Mouse (Mus musculus): ENCODE results near the gene Pmm2. TPM values are rescaled to one million over a fixed set of nuclear protein-coding genes. Genes with fewer than 3 reads are reported as not detected.
A peak's percentile ranks its signal among the peaks of the same experiment; 100 is the strongest.

Gene Pmm2
- total RNA-seq, 2 experiments from 2014 or later, result 32.7 to 36.3 TPM

DNA sequence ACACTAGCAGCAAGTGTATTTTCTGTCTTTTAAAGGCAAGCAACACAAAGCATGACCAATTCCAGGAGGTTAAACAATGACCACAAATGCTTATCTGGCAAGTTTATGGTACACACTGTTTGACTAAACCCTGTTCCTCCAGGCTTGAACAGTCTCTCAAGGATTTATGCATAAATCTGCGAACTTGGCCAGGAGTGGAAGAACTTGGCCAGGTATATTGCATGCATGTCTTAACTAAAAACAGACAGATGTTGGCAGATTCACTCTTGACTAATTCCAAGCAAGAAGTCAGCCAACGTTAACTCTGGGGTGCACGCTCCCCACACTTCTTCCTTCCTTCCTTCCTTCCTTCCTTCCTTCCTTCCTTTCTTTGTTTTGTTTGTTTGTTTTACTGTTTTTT is 42.3 kb downstream of the Pmm2 start:
- DNase-seq, result no peak

DNA sequence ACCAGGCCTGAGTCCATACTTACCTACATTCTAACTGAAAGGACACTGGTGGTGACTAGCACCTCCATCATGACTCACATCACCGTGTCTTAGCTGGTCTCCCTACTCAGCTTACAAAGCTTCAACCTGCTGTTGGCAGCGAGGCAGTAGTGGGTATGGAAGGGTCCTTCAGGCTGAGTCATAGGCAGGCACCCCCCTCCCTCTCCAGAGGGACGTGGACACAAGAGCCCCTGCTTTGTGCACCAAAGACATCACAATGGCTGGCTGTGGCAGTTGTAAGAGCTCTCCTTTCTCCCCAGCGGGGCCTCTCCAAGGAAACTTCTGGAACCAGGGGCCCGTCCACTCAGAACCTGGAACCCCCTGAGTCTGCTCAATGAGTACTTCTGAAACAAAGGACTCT is 43.0 kb downstream of the Pmm2 start, which contains the start of gene Gm5767:
Gene Gm5767, plus strand, starts transcription at position 301 of the 400 bp plus-strand sequence.
- no peak for DNase-seq

DNA sequence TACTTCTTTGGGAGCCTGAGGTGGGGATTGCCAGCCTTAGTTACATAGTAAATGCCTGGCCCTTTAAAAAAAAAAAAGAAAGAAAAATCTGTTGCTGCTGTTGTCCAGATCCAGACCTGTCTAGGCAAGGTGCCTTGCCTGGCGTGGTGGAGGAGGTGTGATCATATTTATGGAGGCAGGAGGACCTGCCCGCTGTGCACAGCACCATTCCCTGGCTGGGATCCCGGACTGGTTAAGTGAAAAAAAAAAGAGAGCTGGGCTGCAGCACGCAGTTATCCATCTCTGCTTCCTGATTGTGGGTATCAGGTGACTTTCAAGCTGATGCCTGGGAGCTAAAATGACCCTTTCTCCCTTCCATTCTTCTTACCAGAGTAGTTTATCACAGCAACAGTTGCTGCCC is 47.6 kb downstream of the Pmm2 start:
- no peak for DNase-seq

DNA sequence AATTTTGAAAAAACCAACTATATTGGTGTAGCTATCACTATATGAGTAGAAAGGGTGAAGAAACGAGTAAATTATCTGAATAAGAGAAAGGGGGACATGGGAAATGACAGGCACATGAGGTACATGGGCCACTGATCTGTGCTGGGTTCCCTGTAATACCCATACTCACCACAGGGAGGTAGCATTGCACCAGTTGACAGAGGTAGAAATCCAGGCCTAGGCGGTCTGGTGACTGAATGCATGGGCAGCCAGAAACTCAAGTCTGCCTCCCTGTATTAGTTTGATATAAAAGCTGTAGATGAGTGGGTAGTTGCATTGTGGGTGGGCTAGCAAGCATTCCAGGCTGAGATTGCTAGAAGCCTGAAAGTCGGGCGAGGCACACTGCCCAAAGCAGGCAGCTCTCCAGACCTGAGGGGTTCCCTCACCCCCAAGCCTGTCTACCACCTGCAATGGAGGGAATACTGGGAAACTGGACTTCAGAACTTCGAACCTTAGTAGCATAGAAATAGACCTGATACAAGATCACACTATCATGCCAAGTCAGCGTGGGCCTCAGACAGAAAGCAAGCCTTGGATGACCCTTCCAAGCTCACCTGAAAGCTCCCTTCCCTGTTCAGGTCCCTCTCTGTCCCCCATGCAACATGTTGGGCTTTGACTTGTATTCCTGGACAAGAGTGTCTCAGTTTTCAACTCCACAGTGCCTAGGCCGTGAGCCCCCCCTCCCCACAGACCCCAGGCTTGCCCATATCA is 48.8 kb downstream of the Pmm2 start:
- peak; percentile 70 to 87 for DNase-seq

DNA sequence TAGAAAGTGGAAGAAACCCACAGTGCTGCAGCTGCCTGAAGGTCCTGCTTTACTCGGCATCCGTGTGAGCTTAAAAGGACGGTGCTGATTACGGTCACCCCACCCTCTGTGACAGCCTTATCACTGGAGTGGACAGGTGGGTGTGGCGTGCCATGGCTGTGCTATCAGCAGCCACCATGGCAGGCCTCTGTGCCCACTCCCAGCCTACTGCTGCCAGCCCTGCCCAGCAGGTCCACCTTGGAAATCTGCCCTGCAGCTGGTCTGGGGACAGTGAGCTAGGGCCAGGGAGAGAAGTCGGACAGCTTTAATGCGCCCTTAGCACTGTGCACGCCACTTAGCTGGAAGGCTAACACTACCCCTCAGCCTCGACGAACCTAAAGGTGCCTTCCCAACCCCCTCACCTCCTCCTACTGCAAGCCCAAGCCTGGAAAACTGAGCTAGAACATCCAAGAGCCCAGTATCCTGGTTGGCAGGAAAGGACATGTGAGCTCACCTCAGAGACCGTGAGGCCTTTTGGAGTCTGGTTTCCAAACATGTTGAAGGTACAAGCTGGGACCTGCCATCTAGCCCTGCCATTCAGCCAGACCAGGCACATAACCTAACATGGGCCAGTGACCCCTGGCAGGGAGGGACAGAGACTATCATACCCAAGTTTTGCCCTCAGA is 49.5 kb downstream of the Pmm2 start:
- peak; percentile 31 to 51 for DNase-seq

DNA sequence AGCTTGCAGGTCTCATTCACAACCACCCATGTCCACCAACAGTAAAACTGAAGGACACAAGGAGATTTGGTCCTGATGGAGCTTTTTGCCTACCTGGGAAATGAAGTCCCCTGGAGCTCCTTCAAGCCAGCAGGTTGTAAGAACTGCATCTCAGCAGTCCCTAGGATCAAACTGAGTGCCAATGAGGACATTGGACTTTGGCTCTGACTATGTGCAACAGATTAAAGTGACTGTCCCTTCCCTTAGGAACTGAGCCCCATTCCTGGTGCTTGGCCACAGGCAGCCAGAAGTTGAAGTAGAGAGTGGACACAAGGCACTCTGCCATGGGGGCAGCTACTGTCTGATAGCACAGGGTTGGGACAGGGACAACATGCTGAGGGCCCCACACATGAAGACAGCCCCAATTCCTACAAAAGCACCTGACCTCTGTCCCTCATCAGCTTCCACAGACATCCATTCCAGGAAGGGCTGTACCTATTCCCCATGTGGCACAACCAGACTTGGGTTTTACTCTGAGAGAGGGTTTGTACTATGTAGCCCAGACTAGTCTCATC is 50.2 kb downstream of the Pmm2 start:
- no peak for DNase-seq

DNA sequence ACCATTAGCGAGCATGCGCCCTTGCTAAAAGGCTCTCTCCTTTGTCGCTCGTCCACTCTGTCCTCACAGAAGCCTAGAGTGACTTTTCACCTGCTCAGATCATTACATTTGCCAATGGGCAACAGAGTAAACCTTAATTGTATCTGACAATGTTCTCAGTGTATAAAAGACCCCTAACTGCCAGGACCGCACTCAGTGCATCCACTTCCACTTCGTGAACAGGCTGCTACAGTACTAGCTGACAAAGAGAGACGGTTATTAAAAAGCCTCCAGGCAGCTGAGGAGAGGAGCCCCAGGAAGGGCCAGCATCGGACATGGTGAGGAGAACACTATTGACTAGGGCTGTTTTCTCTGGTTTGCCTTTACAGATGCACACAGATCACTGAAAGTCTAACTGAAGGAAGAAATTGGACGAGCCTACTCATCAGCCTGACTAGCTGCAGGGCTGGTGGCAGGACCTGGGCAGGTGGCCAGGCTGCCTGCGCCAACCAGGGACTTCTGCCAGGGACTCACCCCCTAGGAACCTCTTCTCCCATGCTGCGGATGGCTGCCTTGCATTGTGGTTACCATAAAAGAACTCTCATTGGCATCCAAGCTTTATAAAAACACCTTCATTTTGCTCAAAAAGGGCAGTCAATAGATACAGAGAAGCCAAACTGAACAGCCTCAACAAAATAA is 52.6 kb downstream of the Pmm2 start:
- DNase-seq, result peak; percentile 61 to 64

DNA sequence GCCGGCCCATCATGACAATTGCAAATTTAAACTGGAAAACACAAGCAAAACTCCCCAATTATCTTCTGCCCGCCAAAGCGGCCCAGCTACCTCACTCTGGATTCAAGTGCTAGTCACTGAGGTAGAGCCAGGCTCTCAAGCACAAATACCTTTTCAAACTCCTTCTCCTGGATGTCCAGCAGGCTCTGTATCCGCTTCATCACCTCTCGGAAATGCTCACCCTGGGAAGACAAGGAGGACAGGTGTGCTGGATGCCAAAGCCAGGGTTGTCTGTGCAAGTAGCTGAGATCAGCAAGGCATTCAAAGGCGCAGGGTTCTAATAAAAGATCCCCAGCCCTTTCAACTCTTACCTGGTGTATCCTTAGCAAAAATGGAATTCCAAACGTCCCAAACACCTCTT is 53.7 kb downstream of the Pmm2 start:
- no peak for DNase-seq

DNA sequence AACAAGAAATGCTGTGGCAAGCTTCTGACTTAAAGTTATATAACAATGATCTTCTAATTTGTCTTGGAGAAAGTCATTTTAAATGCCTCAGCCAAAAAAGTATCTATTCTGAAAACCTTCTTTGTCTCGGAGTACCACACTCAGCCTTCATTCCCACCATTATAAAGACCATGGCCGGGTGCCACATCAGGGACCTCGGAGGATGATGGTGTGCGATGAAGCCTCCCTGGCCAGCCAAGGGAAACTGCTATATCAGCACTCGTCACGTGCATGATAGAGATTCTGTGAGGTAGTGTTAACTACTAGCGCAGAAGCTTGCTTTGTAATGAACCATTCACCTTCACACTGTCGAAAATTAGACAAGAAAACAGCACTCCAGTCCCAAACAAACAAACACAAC is 62.1 kb downstream of the Pmm2 start:
- DNase-seq, result no peak

DNA sequence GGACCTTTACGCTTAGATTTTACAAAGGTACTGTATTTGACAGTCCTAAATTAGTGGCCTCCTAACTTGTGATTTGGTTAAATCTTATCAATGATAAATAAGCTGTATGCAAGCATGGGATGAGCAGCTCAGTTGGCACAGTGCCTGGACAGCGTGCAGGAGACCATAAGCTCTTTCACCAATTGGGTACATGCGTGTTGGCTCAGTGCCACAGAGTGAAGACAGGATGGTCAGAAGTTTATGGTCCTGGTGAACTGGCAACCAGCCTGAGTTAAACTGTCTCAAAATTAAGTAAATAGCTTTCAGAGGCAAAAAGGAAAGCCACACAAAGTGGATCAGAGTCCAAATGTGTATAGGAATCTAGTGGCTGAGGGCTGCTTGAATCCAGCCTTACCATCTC is 63.1 kb downstream of the Pmm2 start:
- DNase-seq, result no peak

DNA sequence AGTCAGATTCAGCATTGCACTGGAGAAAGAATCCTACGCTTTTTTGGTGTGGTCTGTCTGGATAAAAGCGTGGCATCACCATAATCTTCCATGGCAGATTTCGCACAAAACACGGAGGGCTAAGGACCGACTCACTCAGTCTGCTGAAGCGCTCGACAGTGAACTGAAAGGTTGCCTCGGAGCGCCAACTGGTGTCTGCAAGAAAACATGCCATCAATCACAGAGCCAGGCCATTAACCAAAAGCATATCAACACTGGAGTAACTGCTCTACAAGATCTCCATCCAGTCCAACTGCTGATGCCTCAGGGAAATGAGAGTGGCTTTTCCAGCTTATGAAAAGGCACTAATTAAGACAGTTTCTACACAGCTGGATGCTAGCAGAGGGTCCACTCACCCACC is 74.5 kb downstream of the Pmm2 start:
- no peak for DNase-seq

Small RNA genes lying within 50 kb of the gene (microRNA-seq; reads per million reads assigned to microRNA genes)
- gene Gm22137, result 0 reads per million in 2 experiments

Other genes with a start within 250 kb of the Pmm2 start
- gene Tmem114, start 212.5 kb upstream of the Pmm2 start, total RNA-seq (2021), result not detected
- 10 to 100 TPM; 33.3 to 36.9 TPM for gene Mettl22, start 166.9 kb upstream of the Pmm2 start, total RNA-seq (2021)
- 10 to 100 TPM in 1 of 2 experiments, 1 to 10 TPM in 1; 9.8 to 10.2 TPM for gene Abat, start 124.2 kb upstream of the Pmm2 start, total RNA-seq (2021)
- gene Tmem186, start within 50 bp of the Pmm2 start, total RNA-seq (2021), result 10 to 100 TPM; 19.1 to 19.4 TPM
- 10 to 100 TPM; 16.6 to 19.2 TPM for gene Carhsp1, start 34.5 kb downstream of the Pmm2 start, total RNA-seq (2021)
- gene Gm5767, start 43.1 kb downstream of the Pmm2 start, total RNA-seq (2021), result not detected
- 10 to 100 TPM; 41.3 to 49.2 TPM for gene Usp7, start 154.6 kb downstream of the Pmm2 start, total RNA-seq (2021)
- gene 1810013L24Rik, start 192.4 kb downstream of the Pmm2 start, total RNA-seq (2021), result 100 to 1,000 TPM; 113 to 118 TPM

Data from heart, adult 18-20 months (tissue).